Mouse (Mus musculus) retina, adult 2 months (tissue): ENCODE measurements around the gene Tchp.

Experiments
- DNase-seq: peaks from one replicate; pipeline ENCODE4 v3.0.0-alpha.2; 2012; ENCODE audit warnings: low read depth, low spot score

Tchp gene

DNA sequence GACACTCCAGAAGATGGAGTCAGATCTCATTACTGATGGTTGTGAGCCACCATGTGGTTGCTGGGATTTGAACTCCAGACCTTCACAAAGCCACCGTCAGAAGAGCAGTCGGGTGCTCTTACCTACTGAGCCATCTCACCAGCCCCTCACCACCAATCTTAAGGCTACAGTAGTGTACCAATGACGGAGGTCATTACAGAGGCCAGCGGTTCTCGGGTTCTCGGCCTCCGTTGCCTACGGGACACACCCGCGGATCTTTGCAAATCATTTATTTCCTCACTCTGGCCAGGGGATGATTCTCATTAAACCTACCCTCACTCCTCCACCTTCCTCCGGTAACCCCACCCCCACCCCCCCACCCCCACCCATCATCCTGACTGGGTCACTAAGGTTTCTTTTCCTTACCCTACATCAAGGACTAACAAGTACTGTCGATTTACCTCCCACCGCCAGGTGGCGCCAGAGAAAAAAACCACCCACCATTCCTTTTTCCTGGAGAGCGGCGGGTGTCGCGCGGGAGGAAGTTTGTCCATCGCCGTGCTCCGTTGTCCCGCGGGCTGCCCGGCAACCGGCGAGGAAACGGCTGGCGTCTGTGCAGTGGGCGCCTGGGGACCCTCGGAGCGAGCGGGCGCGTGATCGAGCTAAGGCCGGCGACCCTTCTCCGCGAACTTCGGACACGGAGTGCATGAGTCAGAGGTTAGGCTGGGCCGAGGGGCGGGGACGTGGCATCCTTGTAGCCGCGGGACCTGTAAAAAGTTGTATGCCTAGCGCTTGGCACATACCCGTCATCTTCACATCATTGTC, at the start of gene Tchp:
TSS of gene Tchp (plus strand) at position 496 of the 804 bp plus-strand sequence.
- DNase-seq: peak; percentile 94

GRCm38 (mm10) chr5:114658255-114658654, 49.3 kb upstream of the Tchp start, which contains the start of gene Trpv4:
Trpv4 (minus strand) TSS chr5:114658421.
- no peak for DNase-seq

GRCm38 (mm10) chr5:114661029-114661428, 46.5 kb upstream of the Tchp start:
- DNase-seq: no peak

DNA sequence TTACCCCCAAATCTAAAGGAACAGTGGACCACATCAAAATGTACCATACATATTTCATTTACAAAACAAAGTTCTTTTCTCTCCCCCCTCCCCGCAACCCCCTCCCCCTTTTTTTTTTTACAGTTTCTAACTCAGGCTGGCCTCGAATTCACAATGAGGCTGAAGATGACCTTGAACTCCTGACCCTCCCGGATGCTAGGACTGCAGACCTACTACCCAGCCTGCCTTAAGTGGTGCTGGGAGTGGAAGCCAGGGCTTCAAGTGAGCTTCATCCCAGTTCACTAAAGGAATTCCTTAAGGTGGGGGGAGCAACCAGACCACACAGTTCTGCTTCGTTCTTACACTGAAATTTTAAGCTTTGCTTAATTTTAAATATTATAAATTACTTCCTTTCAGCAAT, 43.4 kb upstream of the Tchp start:
- DNase-seq: no peak

DNA sequence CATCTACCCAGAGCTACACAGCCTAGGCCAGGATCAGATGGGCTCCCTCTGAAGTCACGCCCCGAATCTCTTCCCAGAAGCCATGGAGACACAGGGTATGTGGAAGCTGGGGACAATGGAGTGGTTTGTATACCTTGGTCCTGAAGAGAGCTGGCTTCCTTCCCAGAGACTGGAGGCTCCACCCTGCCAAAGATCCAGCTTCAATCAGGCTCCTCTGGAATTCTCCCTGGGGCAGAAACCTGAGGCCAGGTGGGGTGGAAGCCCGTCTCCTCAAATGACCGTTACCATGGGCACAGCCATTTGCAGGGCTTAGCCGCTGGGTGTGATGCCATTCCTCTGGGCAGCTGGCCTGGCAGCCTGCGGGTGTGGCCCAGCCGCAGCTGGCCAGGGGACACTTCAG, 42.8 kb upstream of the Tchp start:
- no peak for DNase-seq

- DNase-seq: no peak
Measured at GRCm38 (mm10) chr5:114666659-114667058, 40.9 kb upstream of the Tchp start.

DNA sequence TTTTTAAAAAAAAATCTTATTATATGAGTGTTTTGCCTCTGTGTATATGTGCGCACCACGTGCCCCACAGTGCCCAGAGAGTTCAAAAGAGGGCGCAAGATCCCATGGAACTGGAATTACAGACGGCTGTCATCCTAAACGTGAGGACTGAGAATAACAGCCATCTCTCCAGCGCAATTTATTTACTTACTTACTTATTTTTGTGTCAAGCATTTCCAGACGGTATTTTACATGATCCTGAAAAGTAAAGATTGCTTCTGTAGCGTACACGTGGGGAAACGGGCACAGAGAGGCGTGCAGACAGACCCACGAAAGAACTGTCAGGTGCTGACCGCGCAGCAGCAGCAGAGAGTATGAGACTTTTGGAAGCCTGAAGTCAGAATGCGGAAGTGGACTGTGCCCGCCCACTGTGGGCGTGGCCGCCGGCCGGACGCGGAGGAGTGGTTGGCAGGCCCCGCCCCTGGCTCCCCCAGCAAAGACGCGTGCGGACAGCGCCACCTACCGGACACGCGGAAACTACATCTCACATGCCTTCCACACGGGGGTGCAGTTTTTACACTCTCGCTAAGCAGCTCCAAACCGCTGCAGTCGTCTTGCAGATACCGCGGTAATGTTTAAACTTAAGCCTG, 40.2 kb upstream of the Tchp start:
- peak; percentile 95 for DNase-seq

GRCm38 (mm10) chr5:114669014-114669413, 38.5 kb upstream of the Tchp start:
- DNase-seq: no peak

DNA sequence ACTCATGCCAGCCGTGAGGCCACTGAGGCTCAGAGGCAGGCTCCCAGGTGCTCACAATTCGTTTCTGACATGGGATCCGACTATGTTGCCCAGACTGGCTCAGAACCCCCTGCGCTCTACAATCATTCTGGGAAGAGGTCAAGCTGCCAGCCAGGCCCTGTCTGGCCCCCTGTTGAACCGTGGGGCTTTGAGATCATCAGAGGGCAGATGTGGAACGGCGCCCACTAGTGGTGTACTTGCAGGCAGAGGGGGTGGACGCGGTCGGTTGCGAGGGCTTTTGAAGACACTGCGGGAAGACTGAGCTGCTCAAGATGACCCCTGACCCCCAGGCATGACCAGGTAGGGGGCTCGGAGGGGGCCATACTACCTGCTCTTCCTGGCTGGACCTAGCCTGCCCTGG, 34.4 kb upstream of the Tchp start:
- no peak for DNase-seq

DNA sequence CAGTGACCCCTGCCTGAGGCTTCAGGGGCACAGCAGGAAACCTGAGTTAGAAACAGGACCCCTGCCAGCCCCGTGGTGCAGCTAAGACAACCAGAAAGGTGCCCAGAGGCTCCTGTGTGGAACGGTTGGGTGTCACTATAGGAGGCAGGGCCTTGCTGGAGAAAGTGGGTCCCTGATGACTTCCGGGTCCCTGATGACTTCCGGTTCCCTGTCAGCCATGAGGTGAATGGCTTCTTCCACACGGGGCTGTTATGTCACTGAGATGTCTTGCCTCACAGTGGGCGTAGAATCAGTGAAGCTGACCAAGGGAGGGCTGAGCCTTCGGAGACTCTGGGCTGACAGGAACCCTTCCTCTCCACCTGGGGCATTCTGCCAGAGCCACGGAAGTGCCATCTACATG, 33.0 kb upstream of the Tchp start:
- DNase-seq: no peak

GRCm38 (mm10) chr5:114679841-114680591, 27.5 kb upstream of the Tchp start:
- no peak for DNase-seq

GRCm38 (mm10) chr5:114680676-114681285, 26.8 kb upstream of the Tchp start:
- no peak for DNase-seq

- no peak for DNase-seq
Measured at GRCm38 (mm10) chr5:114681717-114682116, 25.8 kb upstream of the Tchp start.

DNA sequence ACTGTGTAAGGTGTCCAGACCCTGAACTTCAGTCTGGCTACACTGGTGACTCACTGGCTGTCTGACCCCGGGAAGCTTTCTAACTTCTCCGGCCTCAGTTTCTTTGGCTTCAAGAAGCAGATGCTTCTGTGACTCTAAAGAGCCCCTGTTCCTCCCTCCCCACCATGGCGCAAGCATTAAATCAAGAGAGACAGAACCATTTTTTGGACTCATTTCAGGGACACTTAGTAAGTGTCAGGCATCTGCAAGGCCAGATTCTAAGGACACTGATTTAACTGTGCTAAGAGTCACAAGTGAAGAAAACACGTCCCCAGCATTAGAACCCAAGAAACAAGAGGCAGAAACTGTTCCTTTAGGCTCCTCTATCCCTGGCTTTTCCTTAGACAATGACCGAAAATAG, 21.6 kb upstream of the Tchp start:
- DNase-seq: no peak

DNA sequence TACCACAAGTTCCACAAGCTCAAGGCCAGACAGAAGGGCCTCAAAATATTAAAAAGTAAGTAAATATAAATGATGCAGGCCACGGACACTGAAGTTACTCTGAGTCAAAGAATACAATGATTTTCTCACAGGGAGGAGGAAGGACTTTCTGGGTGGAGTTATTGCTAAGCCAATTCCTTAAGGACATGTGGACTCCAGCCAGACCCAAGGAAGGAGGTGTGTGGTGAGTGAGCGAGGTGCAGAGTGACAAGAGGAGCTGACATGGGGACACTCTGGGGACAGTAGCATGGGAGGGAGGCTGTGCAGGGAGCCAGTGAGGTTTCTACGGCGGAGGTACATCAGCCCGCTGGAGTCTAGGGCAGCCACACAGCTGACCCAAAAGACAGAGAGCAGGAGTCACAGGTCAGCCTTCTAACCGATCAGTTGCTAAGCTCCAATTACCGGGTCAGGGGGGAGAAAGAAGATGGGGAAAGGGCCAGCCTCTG, 20.8 kb upstream of the Tchp start:
- no peak for DNase-seq

GRCm38 (mm10) chr5:114687901-114688300, 19.7 kb upstream of the Tchp start:
- DNase-seq: no peak

- DNase-seq: no peak
Measured at GRCm38 (mm10) chr5:114688703-114689102, 18.9 kb upstream of the Tchp start.

DNA sequence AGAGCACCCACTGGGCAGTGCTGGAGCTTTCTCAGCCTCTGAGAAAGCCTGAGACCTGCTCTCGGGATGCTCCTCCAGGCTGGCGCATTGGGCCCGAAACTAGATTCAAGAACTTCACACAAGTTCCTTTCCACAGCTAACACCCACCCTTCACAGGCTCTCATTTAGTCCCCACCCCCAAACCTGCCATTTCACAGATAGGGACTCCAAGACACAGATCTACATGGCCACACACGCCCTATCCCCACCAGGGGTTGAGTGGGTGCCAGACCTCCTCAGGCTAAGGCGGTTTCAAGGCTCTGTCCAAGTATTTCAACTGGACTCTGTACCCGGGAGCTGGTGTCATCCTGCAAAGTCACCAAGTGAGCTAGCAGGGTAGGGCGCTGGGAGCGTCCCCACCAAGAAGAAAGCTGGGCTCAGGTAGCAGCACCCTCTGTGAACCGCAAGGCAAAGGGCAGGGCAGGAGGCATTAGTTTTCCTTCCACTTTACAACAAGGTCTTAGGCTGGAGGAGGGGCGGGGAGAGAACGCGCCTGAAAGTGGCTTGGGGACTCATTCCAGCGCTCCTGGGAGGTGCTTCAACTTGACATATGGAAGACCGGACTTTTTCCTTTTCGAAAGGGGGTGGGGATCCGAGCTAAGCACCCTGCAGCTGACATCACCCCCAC, 17.7 kb upstream of the Tchp start:
- DNase-seq: no peak

DNA sequence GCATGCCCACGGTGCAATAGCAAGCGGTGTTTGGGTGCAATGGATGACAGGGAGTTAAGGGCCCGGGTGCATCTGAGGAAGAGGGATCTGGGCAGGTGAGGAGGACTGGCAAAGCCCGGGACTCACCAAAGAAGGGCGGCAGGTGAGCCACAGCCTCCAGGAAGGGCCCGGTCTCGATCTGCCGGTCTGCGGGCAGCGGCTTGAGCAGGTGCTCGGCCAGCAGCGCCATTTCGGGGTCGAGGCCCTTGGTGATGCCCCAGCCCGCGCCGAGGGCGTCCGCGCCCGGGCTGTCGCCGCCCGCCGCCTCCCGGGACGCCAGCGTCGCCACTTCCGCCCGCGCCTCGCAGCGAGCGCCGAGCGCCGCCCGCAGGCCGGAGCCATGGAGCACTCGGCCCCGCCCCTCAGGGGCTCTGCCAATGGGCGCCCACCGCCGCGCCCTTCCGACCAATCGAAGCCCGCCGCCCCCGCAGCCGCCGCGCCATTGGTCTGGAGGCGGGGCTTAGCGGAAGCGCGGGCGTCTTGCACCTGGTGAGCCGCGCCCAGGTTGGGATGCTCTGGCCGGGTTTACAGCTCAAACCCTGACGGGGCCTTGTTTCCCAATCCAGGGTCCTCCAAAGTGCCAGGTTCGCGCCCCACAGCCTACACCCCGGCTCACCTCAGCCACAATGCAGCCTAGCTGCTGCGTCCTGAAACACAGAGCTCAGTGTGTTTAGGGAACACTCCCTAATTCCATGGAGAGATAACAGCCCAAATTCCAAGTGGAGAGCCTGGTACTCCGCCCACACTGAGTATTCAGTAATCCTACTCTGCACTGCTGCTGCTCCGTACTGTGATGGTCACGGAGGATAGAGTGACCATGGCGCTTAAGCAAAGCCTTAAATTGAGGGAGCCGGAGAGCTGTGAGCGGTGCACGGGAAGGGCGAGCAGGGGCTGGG, 16.7 kb upstream of the Tchp start, which contains the start of gene Gltp:
TSS of gene Gltp (minus strand) at position 352 of the 935 bp plus-strand sequence.
- DNase-seq: peak; percentile 76

DNA sequence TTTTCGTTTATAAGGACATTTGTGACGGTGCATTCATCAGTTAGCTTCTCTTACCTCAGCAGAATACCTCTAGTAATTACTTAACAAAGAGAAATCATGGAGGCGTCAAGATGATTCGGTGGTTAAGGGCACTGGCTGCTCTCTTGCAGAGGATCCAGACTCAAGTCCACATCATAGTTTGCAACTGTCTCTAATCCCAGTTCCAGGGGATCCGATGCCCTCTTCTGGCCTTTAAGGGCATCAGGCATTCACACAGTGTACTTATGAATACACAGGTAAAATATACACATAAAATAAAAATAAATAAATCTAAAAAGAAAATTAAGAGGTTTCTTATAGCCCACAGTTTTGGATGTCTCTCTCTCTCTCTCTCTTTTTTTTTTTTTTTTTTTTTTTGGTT, 11.8 kb upstream of the Tchp start:
- no peak for DNase-seq
